Mouse (Mus musculus) forebrain, embryonic 15.5 days (tissue): Measurements from ENCODE around the gene Klf15. TPM values are rescaled to one million over a fixed set of nuclear protein-coding genes. Genes with fewer than 3 reads are reported as not detected.

ENCODE experiments used
- ATAC-seq: fragments of 200-750 bp; cut with Nextera tagmentation; replicated peaks from 2 replicates; pipeline ENCODE4 v1.8.0; 2017; ENCODE audit warnings: mild to moderate bottlenecking, moderate TSS enrichment, moderate library complexity
- H3K27ac ChIP-seq: fragments of 300-500 bp; sonication (generic); replicated peaks from 2 replicates; pipeline ENCODE4 v1.5.1; 2015; ENCODE audit warnings: mild to moderate bottlenecking, inconsistent platforms
- H3K27me3 ChIP-seq: fragments of 300-500 bp; sonication (generic); 2 replicates; pipeline ENCODE4 v1.6.1; 2015; ENCODE audit warnings: inconsistent platforms
- H3K36me3 ChIP-seq: fragments of 300-500 bp; sonication (generic); 2 replicates; pipeline ENCODE4 v1.6.1; 2015; ENCODE audit warnings: mild to moderate bottlenecking, inconsistent platforms
- H3K4me1 ChIP-seq: fragments of 300-500 bp; sonication (generic); 2 replicates; pipeline ENCODE4 v1.6.1; 2015; ENCODE audit warnings: inconsistent platforms
- H3K4me2 ChIP-seq: fragments of 300-500 bp; sonication (generic); replicated peaks from 2 replicates; pipeline ENCODE4 v1.6.1; 2015; ENCODE audit warnings: mild to moderate bottlenecking, inconsistent platforms
- H3K4me3 ChIP-seq: fragments of 300-500 bp; sonication (generic); 2 replicates; pipeline ENCODE4 v1.5.1; 2015; ENCODE audit warnings: mild to moderate bottlenecking, inconsistent platforms
- H3K9ac ChIP-seq: fragments of 300-500 bp; sonication (generic); replicated peaks from 2 replicates; pipeline ENCODE4 v1.6.1; 2015; ENCODE audit warnings: mild to moderate bottlenecking, inconsistent platforms
- H3K9me3 ChIP-seq: fragments of 300-500 bp; sonication (generic); 2 replicates; pipeline ENCODE4 v1.6.1; 2016; ENCODE audit warnings: inconsistent platforms
- WGBS: fragments of 180-500 bp; shearing (Covaris S2); methylation state at CpG from one replicate; pipeline ENCODE4 v1.1.7; 2015; ENCODE audit warnings: mixed read lengths; 5-methylcytosine and 5-hydroxymethylcytosine counted together
- polyA plus RNA-seq: library from polyadenylated mRNA; unstranded; fragments of >200 nt; fragmentation: Nextera tagmentation; extraction: Ambion mirVana; gene quantifications from 2 replicates; pipeline ENCODE4 v1.2.1, GENCODE M21; 2015

Klf15 gene
- polyA plus RNA-seq: 12.9 and 13.1 TPM in 2 replicates

- peak within 1 kb of the TSS; percentile 69 for H3K4me3 ChIP-seq
- WGBS: under 1% methylated on average over 51 of the region's 70 CpGs
- peaks cover 13% of the 10 kb centered on the region for H3K27me3 ChIP-seq
- no peaks in the 10 kb centered on the region for H3K36me3 ChIP-seq
- H3K4me2 ChIP-seq: peak within 1 kb of the TSS; percentile 100
- H3K27ac ChIP-seq: peak within 1 kb of the TSS; percentile 24
- H3K9ac ChIP-seq: peak within 1 kb of the TSS; percentile 62
- peaks cover 20% of the 10 kb centered on the region for H3K4me1 ChIP-seq
- peak; percentile 70 for ATAC-seq
- no peaks in the 10 kb centered on the region for H3K9me3 ChIP-seq
Measured at GRCm38 (mm10) chr6:90462181-90462706, at the start of gene Klf15. Gene Klf15, plus strand, starts transcription at chr6:90462576.

DNA sequence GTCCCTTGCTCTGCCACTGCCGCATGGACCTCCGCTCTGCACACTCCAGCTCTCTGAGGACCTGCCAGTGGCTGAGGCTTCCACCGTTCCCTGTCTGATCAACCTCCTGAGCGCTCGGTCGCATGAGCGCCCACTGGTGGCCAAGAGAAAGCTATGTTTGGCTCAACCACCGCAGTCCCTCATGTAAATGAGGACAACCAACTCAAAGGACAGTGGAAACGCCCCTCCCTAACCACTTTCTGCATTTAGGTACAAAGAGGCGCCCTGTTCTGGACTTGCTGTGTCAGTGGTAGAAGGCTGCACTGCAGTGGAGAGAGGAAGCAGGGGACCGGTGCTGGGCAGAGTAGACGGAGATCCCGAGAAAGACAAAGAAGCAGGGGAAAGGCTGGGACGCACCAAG, 39.8 kb upstream of the Klf15 start:
- H3K27ac ChIP-seq: no peak overlapping the region
- peak; percentile 86 for ATAC-seq
- H3K36me3 ChIP-seq: no peaks in the 10 kb centered on the region
- WGBS: under 1% methylated on average over 14 of the region's 14 CpGs
- 0 out of 2 replicates have a peak, but pooled peaks cover 4% of the 10 kb centered on the region for H3K4me1 ChIP-seq
- H3K4me3 ChIP-seq: peak overlapping the region; percentile 22
- H3K27me3 ChIP-seq: 0 out of 2 replicates have a peak, but pooled peaks cover 4% of the 10 kb centered on the region
- H3K9ac ChIP-seq: peak overlapping the region; percentile 32
- H3K4me2 ChIP-seq: peak overlapping the region; percentile 43
- H3K9me3 ChIP-seq: no peaks in the 10 kb centered on the region

DNA sequence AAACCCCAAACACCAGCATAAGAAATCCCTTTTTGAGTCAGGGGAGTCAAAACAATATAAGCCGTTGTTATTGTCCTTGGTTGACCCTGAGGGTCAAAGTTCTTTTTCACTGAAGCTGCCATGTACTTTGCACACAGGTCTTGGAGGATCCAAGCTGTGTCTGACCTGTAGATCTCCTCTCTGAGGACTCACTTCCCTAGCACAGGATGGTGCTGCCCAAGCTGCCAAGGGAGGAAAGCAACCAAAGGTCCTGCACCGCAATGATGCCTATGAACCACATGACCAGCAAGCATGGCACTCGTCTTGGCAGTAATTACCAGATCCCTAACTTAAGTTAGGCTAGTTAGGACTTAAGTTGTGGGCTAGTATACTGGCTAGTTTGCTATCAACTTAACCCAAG, 37.0 kb upstream of the Klf15 start:
- H3K27me3 ChIP-seq: 0 out of 2 replicates have a peak, but pooled peaks cover 4% of the 10 kb centered on the region
- no peak for ATAC-seq
- no peak overlapping the region for H3K9ac ChIP-seq
- H3K4me1 ChIP-seq: peaks cover 17% of the 10 kb centered on the region
- no peak overlapping the region for H3K4me2 ChIP-seq
- H3K9me3 ChIP-seq: no peaks in the 10 kb centered on the region
- H3K27ac ChIP-seq: no peak overlapping the region
- H3K4me3 ChIP-seq: no peak overlapping the region
- 85% methylated on average over 3 of the region's 3 CpGs for WGBS
- H3K36me3 ChIP-seq: no peaks in the 10 kb centered on the region

DNA sequence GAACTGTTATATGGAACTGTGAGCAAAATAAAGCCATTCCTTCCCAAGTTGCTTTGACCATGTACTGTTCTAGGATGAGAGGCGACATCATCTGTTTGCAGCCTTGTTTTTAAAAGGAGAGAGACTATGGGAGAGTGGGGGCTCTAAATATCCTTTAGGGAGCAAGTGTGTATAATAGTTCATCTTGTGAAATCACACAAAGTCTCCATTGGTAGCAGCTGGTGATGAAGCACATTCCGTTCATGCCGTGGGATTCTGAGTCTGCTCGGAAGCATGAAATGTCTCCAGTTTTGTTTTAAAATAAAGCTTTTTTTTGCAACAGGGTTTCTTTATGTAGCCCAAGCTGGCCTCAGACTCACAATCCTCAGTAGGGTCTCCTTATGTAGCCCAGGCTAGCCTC, 36.4 kb upstream of the Klf15 start:
- H3K27ac ChIP-seq: no peak overlapping the region
- WGBS: 85% methylated on average over 4 of the region's 4 CpGs

GRCm38 (mm10) chr6:90428380-90428974, 33.9 kb upstream of the Klf15 start, which contains the start of gene Cfap100:
Gene Cfap100, minus strand, starts transcription at chr6:90428797.
- H3K4me1 ChIP-seq: peaks cover 13% of the 10 kb centered on the region
- peak; percentile 89 for ATAC-seq
- WGBS: under 1% methylated on average over 31 of the region's 31 CpGs
- H3K27ac ChIP-seq: 0 out of 2 replicates have a peak within 1 kb of the TSS, but pooled peaks have one; percentile 58
- no peaks in the 10 kb centered on the region for H3K36me3 ChIP-seq
- peak within 1 kb of the TSS; percentile 64 for H3K4me2 ChIP-seq
- peak within 1 kb of the TSS; percentile 38 for H3K4me3 ChIP-seq
- H3K9me3 ChIP-seq: no peaks in the 10 kb centered on the region
- H3K27me3 ChIP-seq: 0 out of 2 replicates have a peak, but pooled peaks cover 4% of the 10 kb centered on the region
- H3K9ac ChIP-seq: peak within 1 kb of the TSS; percentile 59

More for the DNA sequence above, 36.4 kb upstream of the Klf15 start:
- Histone ChIP-seq H3K9me3 (no peaks in the 10 kb centered on the region), H3K9ac (no peak overlapping the region), H3K36me3 (no peaks in the 10 kb centered on the region), H3K4me1 (peaks cover 17% of the 10 kb centered on the region), H3K27me3 (0 out of 2 replicates have a peak, but pooled peaks cover 4% of the 10 kb centered on the region), H3K4me3 (no peak overlapping the region), H3K4me2 (no peak overlapping the region)
- no peak for ATAC-seq

GRCm38 (mm10) chr6:90429911-90430310, 32.5 kb upstream of the Klf15 start:
- no peak overlapping the region for H3K4me3 ChIP-seq
- peaks cover 13% of the 10 kb centered on the region for H3K4me1 ChIP-seq
- WGBS: 79% methylated on average over 14 of the region's 14 CpGs
- no peak overlapping the region for H3K4me2 ChIP-seq
- 0 out of 2 replicates have a peak, but pooled peaks cover 4% of the 10 kb centered on the region for H3K27me3 ChIP-seq
- H3K36me3 ChIP-seq: no peaks in the 10 kb centered on the region
- no peak for ATAC-seq
- H3K27ac ChIP-seq: no peak overlapping the region
- H3K9me3 ChIP-seq: no peaks in the 10 kb centered on the region
- no peak overlapping the region for H3K9ac ChIP-seq

DNA sequence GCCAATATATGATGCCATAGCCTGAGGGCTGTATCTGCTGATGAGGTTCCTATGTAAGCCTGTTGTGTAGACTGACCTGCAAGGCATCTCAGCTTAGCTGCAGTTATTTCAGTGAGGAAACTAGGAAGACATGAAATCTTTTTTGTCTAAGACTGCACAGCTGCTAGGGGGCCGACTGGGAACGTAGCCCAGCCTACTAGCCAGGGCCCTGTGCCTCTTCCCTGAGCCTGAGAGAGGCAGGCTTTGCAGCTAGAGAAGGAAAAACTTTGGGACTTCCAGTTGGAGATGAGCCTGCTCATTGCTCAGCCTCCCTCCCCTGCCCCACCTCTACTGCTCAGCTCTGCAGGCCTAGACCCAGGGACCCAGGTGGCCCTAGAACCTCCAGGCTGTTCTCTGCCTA, 30.9 kb upstream of the Klf15 start:
- Histone ChIP-seq H3K4me2 (no peak overlapping the region), H3K4me3 (no peak overlapping the region), H3K27me3 (0 out of 2 replicates have a peak, but pooled peaks cover 4% of the 10 kb centered on the region), H3K9me3 (no peaks in the 10 kb centered on the region), H3K36me3 (no peaks in the 10 kb centered on the region), H3K9ac (no peak overlapping the region), H3K27ac (no peak overlapping the region), H3K4me1 (peaks cover 15% of the 10 kb centered on the region)
- no peak for ATAC-seq
- WGBS: 69% methylated on average over 2 of the region's 2 CpGs

- Histone ChIP-seq H3K4me2 (no peak overlapping the region), H3K27me3 (no peaks in the 10 kb centered on the region), H3K4me1 (peaks cover 2% of the 10 kb centered on the region; the same call in 1 of the 2 replicates), H3K9me3 (no peaks in the 10 kb centered on the region), H3K4me3 (no peak overlapping the region), H3K36me3 (no peaks in the 10 kb centered on the region), H3K27ac (no peak overlapping the region), H3K9ac (no peak overlapping the region)
- WGBS: 70% methylated on average over 3 of the region's 3 CpGs
- peak; percentile 39; the same call in 1 of the 2 replicates for ATAC-seq
Measured at GRCm38 (mm10) chr6:90434687-90435086, 27.7 kb upstream of the Klf15 start.

GRCm38 (mm10) chr6:90435195-90435618, 27.2 kb upstream of the Klf15 start:
- peak; percentile 78 for ATAC-seq
- no peaks in the 10 kb centered on the region for H3K36me3 ChIP-seq
- no peaks in the 10 kb centered on the region for H3K9me3 ChIP-seq
- no peak overlapping the region for H3K9ac ChIP-seq
- no peak overlapping the region for H3K4me3 ChIP-seq
- H3K27ac ChIP-seq: no peak overlapping the region
- no peak overlapping the region for H3K4me2 ChIP-seq
- H3K4me1 ChIP-seq: peaks cover 2% of the 10 kb centered on the region; the same call in 1 of the 2 replicates
- 13% methylated on average over 11 of the region's 11 CpGs for WGBS
- H3K27me3 ChIP-seq: no peaks in the 10 kb centered on the region

DNA sequence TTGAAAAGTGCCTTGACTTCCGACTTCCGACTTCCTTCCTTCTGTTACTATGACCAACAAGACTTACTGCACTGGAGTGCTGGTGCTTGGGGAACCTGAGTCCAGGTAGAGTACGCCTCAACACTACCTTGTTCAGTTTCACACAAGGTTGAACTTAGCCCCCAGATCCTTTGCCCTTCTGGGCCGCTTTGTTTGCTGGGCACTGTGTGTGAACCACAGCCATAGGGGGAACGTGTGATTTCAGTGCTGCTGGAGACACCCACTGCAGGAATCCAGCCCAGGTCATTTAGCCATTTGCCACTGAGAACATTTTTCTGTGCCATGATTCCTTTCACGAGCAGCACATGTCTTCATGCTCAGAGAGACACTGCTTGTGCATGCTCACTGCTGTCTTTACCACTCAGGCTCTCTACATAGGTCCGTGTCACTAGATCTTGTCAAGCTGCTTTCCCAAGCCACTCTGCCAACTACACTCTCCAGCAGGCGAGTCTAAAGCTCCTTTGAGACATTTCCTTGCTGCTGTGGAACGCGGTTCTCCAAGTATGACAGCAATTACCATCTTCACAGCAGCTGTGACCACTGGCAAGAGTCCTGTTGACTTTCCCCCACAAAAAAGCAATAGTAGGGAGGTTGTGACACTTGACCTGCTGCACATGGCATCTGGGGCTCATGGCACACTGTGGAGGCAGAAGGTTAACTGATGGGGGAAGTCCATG, 26.0 kb upstream of the Klf15 start:
- no peak overlapping the region for H3K9ac ChIP-seq
- no peak overlapping the region for H3K27ac ChIP-seq
- H3K36me3 ChIP-seq: no peaks in the 10 kb centered on the region
- H3K4me2 ChIP-seq: no peak overlapping the region
- H3K4me1 ChIP-seq: peaks cover 2% of the 10 kb centered on the region; the same call in 1 of the 2 replicates
- no peak overlapping the region for H3K4me3 ChIP-seq
- no peak for ATAC-seq
- no peaks in the 10 kb centered on the region for H3K9me3 ChIP-seq
- WGBS: 88% methylated on average over 10 of the region's 10 CpGs
- H3K27me3 ChIP-seq: no peaks in the 10 kb centered on the region

DNA sequence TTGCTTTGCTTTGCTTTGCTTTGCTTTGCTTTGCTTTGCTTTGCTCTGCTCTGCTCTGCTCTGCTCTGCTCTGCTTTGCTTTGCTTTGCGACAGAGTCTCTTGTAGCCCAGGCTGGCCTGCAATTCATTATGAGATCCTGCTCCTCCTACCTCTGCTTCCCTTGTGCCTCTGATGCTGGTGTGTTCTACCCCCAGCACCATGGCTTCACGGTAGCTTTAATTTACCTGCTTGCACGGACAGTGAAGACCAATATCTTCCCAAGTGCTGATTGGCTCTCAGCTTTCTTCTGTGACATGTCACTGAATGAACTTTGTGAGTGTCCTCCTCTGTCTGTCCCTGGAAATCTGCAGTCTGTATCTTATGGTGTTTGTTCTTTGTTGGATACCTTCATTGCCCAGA, 25.3 kb upstream of the Klf15 start:
- ATAC-seq: no peak
- Histone ChIP-seq H3K9me3 (no peaks in the 10 kb centered on the region), H3K4me3 (no peak overlapping the region), H3K4me1 (peaks cover 2% of the 10 kb centered on the region; the same call in 1 of the 2 replicates), H3K27me3 (no peaks in the 10 kb centered on the region), H3K4me2 (no peak overlapping the region), H3K36me3 (no peaks in the 10 kb centered on the region), H3K9ac (no peak overlapping the region), H3K27ac (no peak overlapping the region)
- 93% methylated on average over 3 of the region's 3 CpGs for WGBS

- 19% methylated on average over 4 of the region's 4 CpGs for WGBS
- Histone ChIP-seq H3K27me3 (no peaks in the 10 kb centered on the region), H3K9ac (no peak overlapping the region), H3K4me2 (no peak overlapping the region), H3K4me3 (no peak overlapping the region), H3K36me3 (no peaks in the 10 kb centered on the region), H3K9me3 (no peaks in the 10 kb centered on the region), H3K27ac (no peak overlapping the region; the same call in 1 of the 2 replicates), H3K4me1 (peaks cover 10% of the 10 kb centered on the region; the same call in 1 of the 2 replicates)
- ATAC-seq: peak; percentile 51
Measured at GRCm38 (mm10) chr6:90446883-90447282, 15.5 kb upstream of the Klf15 start.
